Mouse (Mus musculus) testis, postnatal 14 days (tissue): ENCODE results near the gene Rorc.

Experiments
- DNase-seq: peaks from one replicate; pipeline ENCODE4 v3.0.0; 2021; ENCODE audit warnings: low spot score

Gene Rorc

GRCm38 (mm10) chr3:94430980-94431379, 58.4 kb downstream of the Rorc start:
- no peak for DNase-seq

DNA sequence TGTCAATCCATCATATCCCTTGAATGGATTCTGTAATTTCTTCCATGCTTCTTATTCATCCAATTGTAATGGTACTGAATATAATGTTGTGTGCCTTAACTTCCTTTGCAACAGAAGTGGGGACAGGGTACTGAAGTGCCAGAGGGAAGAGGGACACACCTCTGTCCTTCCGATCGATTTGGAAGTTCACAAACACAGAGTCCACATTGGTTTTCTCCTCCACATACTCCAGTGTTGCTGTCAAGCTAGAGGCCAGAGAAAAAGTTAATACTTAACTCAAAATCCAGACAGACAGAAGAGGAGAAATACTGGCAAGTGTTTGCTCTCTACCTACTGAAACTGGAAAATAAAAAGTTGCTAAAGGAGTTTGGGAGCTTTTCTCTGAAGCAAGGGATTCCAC, 61.7 kb downstream of the Rorc start:
- DNase-seq = no peak

- DNase-seq = no peak
Measured at GRCm38 (mm10) chr3:94436420-94436819, 63.8 kb downstream of the Rorc start.

DNA sequence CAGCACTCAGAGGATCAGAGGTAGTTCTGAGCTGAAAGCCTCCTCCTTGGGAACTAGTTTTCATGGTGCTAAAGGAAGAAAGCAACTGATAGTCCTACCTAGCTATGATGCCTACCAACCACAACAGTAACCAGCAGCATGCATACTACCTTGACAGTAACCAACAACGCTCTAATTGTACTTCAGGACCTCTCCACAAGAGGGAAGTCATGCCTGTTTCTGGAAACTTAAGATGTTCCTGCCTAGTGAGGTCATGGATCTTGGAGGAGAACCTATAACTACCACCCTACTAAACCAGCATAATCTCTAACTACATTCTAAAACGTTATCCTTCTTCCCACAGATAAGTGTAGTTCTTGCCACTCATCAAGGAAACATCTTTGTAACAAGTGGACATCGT, 68.6 kb downstream of the Rorc start:
- no peak for DNase-seq

DNA sequence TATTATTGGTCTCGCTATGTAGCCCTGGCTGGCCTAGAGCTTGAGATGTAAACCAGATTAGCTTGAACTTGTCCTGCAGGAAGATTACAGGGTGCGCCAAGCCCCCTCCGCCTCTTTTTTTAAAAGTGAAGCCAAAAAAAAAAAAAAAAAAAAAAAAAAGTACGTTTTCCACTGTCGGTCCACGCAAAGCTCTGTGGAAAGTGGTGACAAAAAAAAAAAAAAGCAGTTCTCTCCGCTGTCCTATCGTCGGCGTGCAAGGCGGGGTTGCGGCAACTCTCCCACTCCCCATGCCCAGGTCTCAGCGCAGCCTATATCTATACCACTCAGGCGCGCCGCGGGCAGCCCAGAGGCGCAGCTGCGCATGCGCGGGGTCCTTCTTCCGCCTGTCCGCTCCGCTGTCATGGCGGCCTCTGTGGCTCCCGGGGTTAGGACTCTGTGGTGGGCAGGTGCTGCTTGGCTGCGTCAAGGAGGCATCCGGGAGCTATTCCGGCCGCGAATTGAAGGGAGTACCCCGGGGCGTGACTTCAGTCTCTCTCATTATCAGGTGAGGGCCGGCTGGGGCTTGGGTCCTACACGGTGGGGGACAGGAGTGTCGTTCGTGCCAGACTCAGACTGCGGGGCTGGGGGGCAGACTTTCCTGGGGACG, 70.5 kb downstream of the Rorc start, which contains the start of gene Mrpl9:
TSS of gene Mrpl9 (plus strand) at position 368 of the 646 bp plus-strand sequence.
- DNase-seq = peak; percentile 95

DNA sequence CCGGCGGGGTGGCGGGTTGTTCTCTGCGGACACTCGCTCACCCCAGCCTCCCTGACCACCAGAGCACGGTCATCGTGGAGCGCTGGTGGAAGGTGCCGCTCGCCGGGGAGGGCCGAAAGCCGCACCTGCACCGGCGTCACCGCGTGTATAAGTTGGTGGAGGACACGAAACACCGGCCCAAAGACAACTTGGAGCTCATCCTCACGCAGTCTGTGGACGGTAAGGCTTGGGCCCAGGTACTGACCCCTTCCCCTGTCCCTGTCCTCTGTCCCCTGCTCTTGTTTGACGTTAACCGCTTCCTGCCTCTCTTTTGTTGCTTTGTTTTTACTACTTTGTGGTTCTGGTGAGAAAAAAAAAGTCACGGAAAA, 71.0 kb downstream of the Rorc start, which contains the start of gene Oaz3:
TSS of gene Oaz3 (minus strand) at position 319 of the 368 bp plus-strand sequence.
- DNase-seq = no peak
